Mouse (Mus musculus) heart, embryonic 11.5 days (tissue): ENCODE data around the gene Arhgap24. TPM values are rescaled to one million over a fixed set of nuclear protein-coding genes. Genes with fewer than 3 reads are reported as not detected.

Experiments
- ATAC-seq: fragments of 200-750 bp; cut with Nextera tagmentation; replicated peaks from 2 replicates; pipeline ENCODE4 v1.8.0; 2017; ENCODE audit warnings: moderate library complexity; ENCODE audit not compliant: insufficient number of reproducible peaks, low FRiP score, low TSS enrichment
- H3K27ac ChIP-seq: fragments of 300-500 bp; sonication (generic); 2 replicates; pipeline ENCODE4 v1.5.1; 2014; ENCODE audit warnings: mild to moderate bottlenecking, low read depth, low read length
- H3K27me3 ChIP-seq: fragments of 300-500 bp; sonication (generic); 2 replicates; pipeline ENCODE4 v1.6.1; 2014; ENCODE audit warnings: mild to moderate bottlenecking, low read length, mixed read lengths; ENCODE audit not compliant: control insufficient read depth, insufficient read depth
- H3K36me3 ChIP-seq: fragments of 300-500 bp; sonication (generic); 2 replicates; pipeline ENCODE4 v1.6.1; 2014; ENCODE audit warnings: mild to moderate bottlenecking, low read length, moderate library complexity, mixed read lengths; ENCODE audit not compliant: control insufficient read depth, insufficient read depth
- H3K4me1 ChIP-seq: fragments of 300-500 bp; sonication (generic); 2 replicates; pipeline ENCODE4 v1.6.1; 2014; ENCODE audit warnings: low read length; ENCODE audit not compliant: control insufficient read depth, insufficient read depth
- H3K4me2 ChIP-seq: fragments of 300-500 bp; sonication (generic); 2 replicates; pipeline ENCODE4 v1.6.1; 2014; ENCODE audit warnings: mild to moderate bottlenecking, moderate library complexity
- H3K4me3 ChIP-seq: fragments of 300-500 bp; sonication (generic); 2 replicates; pipeline ENCODE4 v1.5.1; 2014; ENCODE audit warnings: low read depth, low read length
- H3K9ac ChIP-seq: fragments of 300-500 bp; sonication (generic); 2 replicates; pipeline ENCODE4 v1.6.1; 2014; ENCODE audit warnings: mild to moderate bottlenecking, low read depth, low read length, moderate library complexity
- H3K9me3 ChIP-seq: fragments of 300-500 bp; sonication (generic); replicated peaks from 2 replicates; pipeline ENCODE4 v1.6.1; 2016; ENCODE audit warnings: low read length; ENCODE audit not compliant: control insufficient read depth
- WGBS: fragments of 180-500 bp; shearing (Covaris S2); extraction: QIAGEN DNeasy Blood & Tissue Kit; methylation state at CpG from one replicate; pipeline ENCODE4 v1.1.7; 2014; ENCODE audit not compliant: insufficient replicate concordance; 5-methylcytosine and 5-hydroxymethylcytosine counted together
- polyA plus RNA-seq: library from polyadenylated mRNA; unstranded; fragments of >200 nt; fragmentation: Nextera tagmentation; extraction: Ambion mirVana; gene quantifications from 2 replicates; pipeline ENCODE4 v1.2.1, GENCODE M21; 2014

Gene Arhgap24
- polyA plus RNA-seq, 1 experiment from 2014 or later: 6.2 TPM

DNA sequence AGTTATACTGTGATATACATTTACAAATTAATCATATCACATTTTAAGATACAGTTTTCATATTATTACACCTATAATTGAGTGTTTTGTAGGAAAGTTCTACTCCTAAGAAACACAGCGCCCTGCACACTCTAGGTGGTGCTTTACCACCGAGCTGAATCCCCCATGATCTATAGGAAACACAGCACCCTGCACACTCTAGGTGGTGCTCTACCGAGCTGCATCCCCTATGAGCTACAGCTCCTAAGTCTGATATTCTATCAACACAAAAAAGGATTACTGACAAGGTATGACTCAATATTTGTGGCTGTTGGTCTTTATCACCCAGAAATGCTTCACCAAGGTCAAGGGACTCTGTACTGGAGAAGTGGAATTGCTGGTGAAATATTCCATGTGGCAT, 27.0 kb downstream of the Arhgap24 start:
- no peaks in the 10 kb centered on the region for H3K27me3 ChIP-seq
- no peak overlapping the region for H3K9ac ChIP-seq
- H3K4me3 ChIP-seq: no peak overlapping the region
- no peaks in the 10 kb centered on the region for H3K4me1 ChIP-seq
- ATAC-seq: no peak
- 53% methylated on average over 3 of the region's 3 CpGs for WGBS
- no peak overlapping the region for H3K4me2 ChIP-seq
- no peaks in the 10 kb centered on the region for H3K9me3 ChIP-seq
- no peak overlapping the region for H3K27ac ChIP-seq
- H3K36me3 ChIP-seq: no peaks in the 10 kb centered on the region

DNA sequence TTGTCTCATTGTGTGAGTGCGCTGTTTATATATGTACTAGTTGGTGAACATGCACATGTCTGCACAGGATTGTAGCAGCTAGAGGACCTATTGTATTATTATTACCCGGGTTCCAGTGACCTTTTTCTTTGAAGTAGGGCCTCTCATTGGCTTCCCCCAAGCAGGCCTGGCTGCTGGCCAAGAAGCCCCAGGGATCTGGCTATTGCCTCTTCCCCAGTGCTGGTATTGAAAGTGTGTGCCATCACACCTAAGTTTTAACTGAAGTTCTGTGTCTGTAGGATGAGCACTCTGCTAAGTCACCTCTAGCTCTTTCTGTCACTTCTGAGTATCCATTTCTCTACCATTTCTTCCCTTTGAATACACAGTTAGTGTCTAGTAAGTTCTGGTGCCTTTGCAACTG, 28.2 kb downstream of the Arhgap24 start:
- H3K36me3 ChIP-seq: no peaks in the 10 kb centered on the region
- ATAC-seq: no peak
- no peak overlapping the region for H3K4me2 ChIP-seq
- WGBS: 78% methylated on average over 2 of the region's 2 CpGs
- no peak overlapping the region for H3K4me3 ChIP-seq
- no peaks in the 10 kb centered on the region for H3K9me3 ChIP-seq
- no peak overlapping the region for H3K27ac ChIP-seq
- no peaks in the 10 kb centered on the region for H3K27me3 ChIP-seq
- no peak overlapping the region for H3K9ac ChIP-seq
- H3K4me1 ChIP-seq: no peaks in the 10 kb centered on the region

DNA sequence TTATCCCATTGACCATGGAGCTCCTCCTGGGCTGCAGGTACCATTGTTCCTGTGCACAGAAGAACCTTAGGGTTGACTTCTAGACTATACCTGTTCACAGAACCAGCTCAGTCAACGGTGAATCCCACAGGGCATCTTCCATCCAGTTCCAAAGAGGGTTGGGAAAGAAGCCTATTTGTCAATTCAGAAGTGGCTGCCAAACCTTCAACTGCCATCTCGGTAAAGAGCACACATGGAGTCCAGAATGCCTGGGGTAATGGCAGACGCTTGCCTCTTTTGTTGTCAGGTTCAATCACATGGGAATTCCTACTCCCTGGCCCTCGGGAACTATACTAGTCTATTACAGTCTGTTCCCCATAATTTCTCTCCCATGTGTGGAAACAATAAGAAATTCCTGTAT, 30.5 kb downstream of the Arhgap24 start:
- H3K9me3 ChIP-seq: no peaks in the 10 kb centered on the region
- no peak overlapping the region for H3K4me2 ChIP-seq
- no peak overlapping the region for H3K4me3 ChIP-seq
- ATAC-seq: no peak
- H3K9ac ChIP-seq: no peak overlapping the region
- H3K4me1 ChIP-seq: no peaks in the 10 kb centered on the region
- H3K36me3 ChIP-seq: no peaks in the 10 kb centered on the region
- H3K27me3 ChIP-seq: no peaks in the 10 kb centered on the region
- no peak overlapping the region for H3K27ac ChIP-seq
- WGBS: 81% methylated on average over 4 of the region's 4 CpGs

DNA sequence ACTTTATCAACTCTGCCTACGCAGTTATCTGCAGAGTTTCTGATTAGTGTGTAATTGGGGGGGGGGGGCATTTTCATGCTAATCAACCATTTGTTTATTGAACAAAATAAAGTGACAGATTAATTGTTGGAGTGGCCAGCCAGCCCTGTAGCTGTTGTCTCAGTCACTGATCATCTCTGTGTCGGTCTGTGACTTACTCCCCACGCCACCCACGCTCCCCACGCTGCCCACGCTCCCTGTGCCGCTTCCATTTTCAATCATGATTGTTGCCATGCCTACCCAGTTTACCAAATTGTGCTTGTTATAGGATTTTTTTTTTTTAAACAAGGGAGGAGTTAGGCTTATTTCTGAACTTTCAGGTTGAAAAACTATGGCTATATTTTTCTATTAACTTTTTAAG, 34.3 kb downstream of the Arhgap24 start:
- 63% methylated on average over 7 of the region's 7 CpGs for WGBS
- H3K36me3 ChIP-seq: no peaks in the 10 kb centered on the region
- H3K9ac ChIP-seq: no peak overlapping the region
- H3K9me3 ChIP-seq: 0 out of 2 replicates have a peak, but pooled peaks cover 2% of the 10 kb centered on the region
- H3K27ac ChIP-seq: no peak overlapping the region
- H3K27me3 ChIP-seq: no peaks in the 10 kb centered on the region
- H3K4me1 ChIP-seq: no peaks in the 10 kb centered on the region
- no peak for ATAC-seq
- no peak overlapping the region for H3K4me2 ChIP-seq
- no peak overlapping the region for H3K4me3 ChIP-seq

DNA sequence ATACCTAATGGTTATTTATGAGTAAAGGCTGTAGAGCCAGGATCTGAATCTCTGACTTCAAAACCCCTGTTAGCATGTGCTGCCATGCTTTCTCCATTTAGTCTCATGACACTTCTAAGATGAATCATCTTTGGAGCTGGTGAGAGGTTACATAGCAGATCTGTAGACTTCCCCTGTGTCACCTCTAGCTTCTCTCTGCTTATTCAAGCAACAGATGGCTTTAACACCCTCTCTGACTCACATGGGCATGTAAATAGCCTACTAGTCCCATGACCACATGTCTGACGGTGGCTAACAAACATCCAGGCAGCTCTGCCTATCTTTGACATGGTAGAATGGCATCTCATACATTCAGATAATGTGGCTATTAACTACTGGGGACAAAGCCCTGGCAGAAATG, 39.3 kb downstream of the Arhgap24 start:
- Histone ChIP-seq H3K4me1 (no peaks in the 10 kb centered on the region), H3K27me3 (no peaks in the 10 kb centered on the region), H3K27ac (no peak overlapping the region), H3K9ac (no peak overlapping the region), H3K4me2 (no peak overlapping the region), H3K4me3 (no peak overlapping the region), H3K9me3 (0 out of 2 replicates have a peak, but pooled peaks cover 2% of the 10 kb centered on the region), H3K36me3 (no peaks in the 10 kb centered on the region)
- ATAC-seq: no peak
- 41% methylated on average over 1 of the region's 1 CpGs for WGBS

DNA sequence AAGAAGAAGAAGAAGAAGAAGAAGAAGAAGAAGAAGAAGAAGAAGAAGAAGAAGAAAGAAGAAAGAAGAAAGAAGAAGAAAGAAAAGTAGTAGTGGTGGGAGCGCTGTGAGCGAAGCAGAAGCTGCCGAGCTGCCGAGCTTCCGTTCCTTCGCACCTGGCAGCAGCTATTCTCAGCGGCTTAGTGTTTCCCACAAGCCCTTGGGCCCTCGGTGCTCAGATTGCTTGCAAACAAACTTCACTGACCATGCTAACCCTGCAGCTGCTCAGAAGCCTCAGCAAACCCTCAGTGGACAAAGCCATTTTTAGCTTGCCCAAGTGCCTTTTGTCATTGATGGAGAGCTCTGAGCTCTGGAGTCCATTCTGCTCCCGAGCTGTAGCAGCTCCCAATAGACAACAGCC, 54.1 kb downstream of the Arhgap24 start:
- ATAC-seq: no peak
- no peak overlapping the region for H3K27ac ChIP-seq
- H3K9me3 ChIP-seq: no peaks in the 10 kb centered on the region
- no peak overlapping the region for H3K9ac ChIP-seq
- 65% methylated on average over 9 of the region's 9 CpGs for WGBS
- H3K4me2 ChIP-seq: no peak overlapping the region
- no peaks in the 10 kb centered on the region for H3K4me1 ChIP-seq
- no peaks in the 10 kb centered on the region for H3K36me3 ChIP-seq
- H3K4me3 ChIP-seq: no peak overlapping the region
- H3K27me3 ChIP-seq: no peaks in the 10 kb centered on the region

DNA sequence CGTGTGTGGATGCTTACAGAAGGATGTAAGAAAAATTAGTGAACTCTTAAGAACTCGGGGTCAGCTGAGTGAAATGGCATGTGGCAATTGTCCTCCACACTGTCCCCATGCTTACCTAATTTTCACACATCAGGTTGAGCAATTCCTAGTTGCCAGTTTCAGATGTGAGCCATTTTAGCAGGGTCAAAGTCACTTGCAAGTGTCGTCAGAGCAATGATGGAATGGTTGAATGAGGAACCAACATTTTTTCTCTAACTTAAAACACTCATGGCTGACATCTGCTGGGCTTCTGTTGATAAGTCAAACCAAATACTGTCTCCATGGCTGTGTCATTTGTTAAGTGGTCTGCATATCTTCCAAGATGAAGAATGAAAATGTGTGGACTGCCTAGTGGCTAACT, 56.6 kb downstream of the Arhgap24 start:
- no peak for ATAC-seq
- no peaks in the 10 kb centered on the region for H3K27me3 ChIP-seq
- no peaks in the 10 kb centered on the region for H3K4me1 ChIP-seq
- WGBS: 74% methylated on average over 3 of the region's 3 CpGs
- H3K36me3 ChIP-seq: no peaks in the 10 kb centered on the region
- H3K9me3 ChIP-seq: no peaks in the 10 kb centered on the region
- H3K4me3 ChIP-seq: no peak overlapping the region
- no peak overlapping the region for H3K4me2 ChIP-seq
- H3K9ac ChIP-seq: no peak overlapping the region
- no peak overlapping the region for H3K27ac ChIP-seq

DNA sequence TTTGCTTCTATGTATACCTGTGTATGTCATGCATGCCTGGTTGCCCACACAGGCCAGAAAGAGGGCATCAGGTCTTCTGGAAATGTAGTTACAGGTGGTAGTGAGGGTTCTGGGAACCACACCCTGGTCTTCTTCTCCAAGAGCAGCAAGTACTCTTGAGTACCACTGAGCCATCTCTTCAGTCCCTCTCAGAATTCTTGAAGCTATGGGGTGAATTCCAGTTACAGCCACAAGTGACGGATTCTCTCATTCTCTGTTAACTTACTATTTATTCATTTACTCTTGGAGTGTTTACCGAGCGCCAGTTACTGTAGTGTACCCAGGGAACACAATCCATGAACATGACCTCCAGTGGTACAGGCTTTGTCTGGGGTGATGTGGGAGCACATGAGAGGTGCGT, 65.1 kb downstream of the Arhgap24 start:
- H3K27me3 ChIP-seq: no peaks in the 10 kb centered on the region
- H3K4me3 ChIP-seq: no peak overlapping the region
- H3K36me3 ChIP-seq: no peaks in the 10 kb centered on the region
- H3K27ac ChIP-seq: no peak overlapping the region
- no peak overlapping the region for H3K4me2 ChIP-seq
- H3K9me3 ChIP-seq: no peaks in the 10 kb centered on the region
- H3K4me1 ChIP-seq: no peaks in the 10 kb centered on the region
- WGBS: 87% methylated on average over 4 of the region's 4 CpGs
- H3K9ac ChIP-seq: no peak overlapping the region
- ATAC-seq: no peak

DNA sequence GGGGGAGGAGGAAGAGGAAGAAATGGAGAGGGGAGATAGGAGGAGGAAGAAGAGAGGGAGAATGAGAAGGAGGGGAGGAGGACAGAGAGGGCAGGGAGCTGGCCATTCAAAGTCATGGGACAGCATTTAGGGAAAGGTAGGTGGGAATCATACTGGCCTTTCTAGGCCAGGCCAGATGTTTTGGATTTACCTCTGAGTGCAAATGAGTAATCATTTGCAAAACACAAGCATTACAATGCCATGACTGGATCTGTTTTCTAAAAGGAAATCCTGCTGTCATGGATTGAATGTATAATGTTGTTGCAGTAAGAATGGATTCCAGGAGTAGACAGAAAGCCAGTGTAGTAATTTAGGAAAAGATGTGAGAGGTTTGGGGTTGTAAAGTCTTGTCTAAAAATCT, 66.6 kb downstream of the Arhgap24 start:
- ATAC-seq: no peak
- no peak overlapping the region for H3K27ac ChIP-seq

More for the DNA sequence above, 66.6 kb downstream of the Arhgap24 start:
- no peak overlapping the region for H3K9ac ChIP-seq
- no peak overlapping the region for H3K4me2 ChIP-seq
- no peaks in the 10 kb centered on the region for H3K27me3 ChIP-seq
- no peaks in the 10 kb centered on the region for H3K4me1 ChIP-seq
- H3K9me3 ChIP-seq: no peaks in the 10 kb centered on the region
- H3K4me3 ChIP-seq: no peak overlapping the region
- no peaks in the 10 kb centered on the region for H3K36me3 ChIP-seq
